Mouse (Mus musculus) CD8-positive naive resting alpha-beta T cell, adult 2 months (primary cell): ENCODE measurements around the gene Zfp53.

Experiments used
- DNase-seq, 2 experiments: peaks; one replicate each; pipeline ENCODE4 v3.0.0; 2022; ENCODE audit warnings: low read depth in 2 of 2, low spot score in 2 of 2

Zfp53 gene

DNA sequence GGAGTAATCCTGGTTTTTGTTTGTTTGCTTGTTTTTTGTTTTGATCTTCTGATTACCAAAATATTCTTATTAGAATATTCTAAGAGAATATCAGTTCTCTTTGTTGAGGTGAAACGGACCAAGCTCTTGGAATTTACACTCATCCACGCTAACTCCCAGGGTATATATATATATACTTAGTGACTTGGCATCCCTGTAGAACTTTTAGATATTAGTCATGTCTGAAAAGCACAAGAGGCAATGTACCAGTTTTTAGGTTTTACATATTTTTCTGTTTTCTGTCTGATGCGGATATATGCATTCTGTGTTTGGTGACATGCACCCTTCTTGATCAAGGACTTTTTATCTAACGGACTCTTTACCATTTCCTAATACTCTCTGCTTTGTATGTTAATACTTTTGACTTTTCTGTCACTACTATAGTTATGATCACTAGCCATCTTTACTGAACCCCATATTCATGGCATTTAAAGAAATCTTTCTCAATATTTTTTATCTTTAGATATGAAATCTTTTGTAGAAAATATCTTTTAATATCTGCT lies 28.4 kb downstream of the Zfp53 start:
- no peak for DNase-seq

- no peak for DNase-seq
Measured at GRCm38 (mm10) chr17:21526270-21526669, 37.5 kb downstream of the Zfp53 start.

DNA sequence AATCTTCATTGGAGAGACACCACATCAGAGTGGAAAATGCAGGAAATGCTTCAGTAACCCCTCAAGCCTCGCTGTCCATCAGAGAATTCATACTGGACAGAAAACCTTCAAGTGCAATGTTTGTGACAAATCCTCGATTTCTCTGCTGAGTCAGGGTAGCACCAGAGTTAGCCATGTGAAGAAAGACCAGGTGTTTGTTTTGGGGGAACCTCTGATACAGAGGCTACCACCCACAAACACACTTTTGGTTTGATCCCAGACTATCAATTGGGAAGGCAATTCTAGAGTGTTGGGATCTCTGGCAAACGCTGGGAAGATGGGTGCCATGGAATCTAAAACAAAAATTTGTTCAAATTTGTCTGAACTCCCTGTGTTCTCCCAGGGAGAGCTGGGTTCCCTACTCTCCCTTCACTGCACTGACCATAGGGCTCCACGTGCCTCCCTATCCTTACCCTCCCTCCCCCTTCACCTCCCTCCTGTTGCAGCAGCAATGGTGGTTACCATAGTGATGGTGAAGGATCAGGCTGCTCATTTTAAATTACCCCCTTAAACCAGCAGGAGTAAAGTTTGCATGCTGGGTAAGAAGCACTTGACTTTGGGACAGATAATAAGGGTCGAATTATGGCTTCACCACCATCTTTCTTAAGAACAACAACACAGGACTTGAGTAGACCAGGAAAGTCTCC lies 42.0 kb downstream of the Zfp53 start:
- DNase-seq: no peak

GRCm38 (mm10) chr17:21531621-21532020 lies 42.8 kb downstream of the Zfp53 start:
- DNase-seq: no peak

- peak; percentile 37 to 42 for DNase-seq
Measured at GRCm38 (mm10) chr17:21532101-21532951, 43.5 kb downstream of the Zfp53 start.

- DNase-seq: no peak
Measured at GRCm38 (mm10) chr17:21533961-21534360, 45.2 kb downstream of the Zfp53 start.

DNA sequence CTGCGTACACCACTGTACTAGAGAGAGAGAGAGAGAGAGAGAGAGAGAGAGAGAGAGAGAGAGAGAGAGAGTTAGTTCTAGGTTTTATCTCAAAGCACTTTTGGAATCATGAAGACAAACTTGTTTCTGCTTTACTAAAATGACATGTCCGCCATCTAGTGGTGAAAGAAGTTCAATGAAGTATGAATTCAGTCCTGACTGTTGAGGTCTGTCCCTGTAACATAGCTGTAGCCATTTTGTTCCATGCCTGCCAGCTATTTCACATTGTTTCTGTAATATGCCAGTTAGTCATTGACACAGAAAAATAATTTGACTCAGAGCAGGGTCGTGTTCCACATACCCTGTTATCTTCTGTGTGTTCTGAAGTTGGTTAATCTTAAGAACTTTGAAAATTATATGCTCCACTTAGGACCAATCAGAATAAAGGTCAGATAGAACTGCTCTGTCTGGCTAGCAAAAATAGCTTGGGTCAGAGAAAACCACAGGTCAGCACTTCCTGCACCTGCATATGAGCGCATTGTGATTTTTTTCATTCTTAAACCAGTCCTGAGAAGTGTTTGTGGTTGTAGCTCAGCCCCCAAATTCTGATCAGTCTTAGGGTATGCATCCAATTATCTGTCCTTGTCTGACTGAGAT lies 45.8 kb downstream of the Zfp53 start:
- DNase-seq: peak; percentile 51 to 73

DNA sequence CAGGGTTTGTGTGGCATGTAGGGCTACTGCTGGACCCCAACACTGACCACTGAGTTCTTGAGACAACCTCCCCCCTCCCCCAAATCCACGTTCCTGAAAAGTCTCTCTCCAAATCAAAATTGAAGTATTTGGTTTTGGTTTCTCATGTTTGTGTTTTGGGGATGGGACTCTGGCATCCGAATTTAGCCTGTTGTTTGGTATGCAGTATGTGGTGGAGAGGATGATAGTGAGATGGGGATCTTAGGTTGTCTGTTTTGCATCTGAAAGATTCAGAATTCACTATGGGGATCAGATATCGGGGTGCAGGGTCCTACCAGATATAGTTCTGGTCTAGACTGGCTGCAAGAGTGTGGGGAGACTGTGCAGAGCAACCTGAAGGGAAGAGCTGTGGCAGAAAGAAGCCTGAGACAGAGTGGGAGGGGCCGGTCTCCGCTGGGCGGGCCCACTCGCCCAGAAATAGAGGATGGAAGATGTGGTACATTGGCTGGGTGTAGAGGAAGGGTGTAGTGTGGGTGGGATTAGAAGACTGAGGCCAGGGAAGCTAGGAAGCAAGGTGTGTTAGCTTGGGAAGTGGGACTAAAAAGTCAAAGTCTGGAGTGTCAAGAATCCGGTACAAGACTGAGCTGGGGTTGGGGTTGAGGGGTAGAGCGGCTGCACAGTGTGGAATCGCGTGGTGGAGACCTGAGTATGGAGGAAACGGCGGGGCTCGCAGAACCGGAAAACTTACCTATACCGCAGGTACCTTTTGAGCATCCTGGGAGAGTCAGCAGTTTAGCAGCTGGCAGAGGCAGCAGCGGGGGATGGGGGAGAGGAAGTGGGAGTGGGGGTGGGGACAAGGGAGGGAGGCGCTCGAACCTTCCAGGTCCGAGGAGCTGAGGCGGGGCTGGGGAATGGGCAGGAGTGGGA lies 46.6 kb downstream of the Zfp53 start, which contains the start of gene Zfp52:
TSS of gene Zfp52 (plus strand) at position 444 of the 906 bp plus-strand sequence.
- DNase-seq: peak; percentile 48 to 54

DNA sequence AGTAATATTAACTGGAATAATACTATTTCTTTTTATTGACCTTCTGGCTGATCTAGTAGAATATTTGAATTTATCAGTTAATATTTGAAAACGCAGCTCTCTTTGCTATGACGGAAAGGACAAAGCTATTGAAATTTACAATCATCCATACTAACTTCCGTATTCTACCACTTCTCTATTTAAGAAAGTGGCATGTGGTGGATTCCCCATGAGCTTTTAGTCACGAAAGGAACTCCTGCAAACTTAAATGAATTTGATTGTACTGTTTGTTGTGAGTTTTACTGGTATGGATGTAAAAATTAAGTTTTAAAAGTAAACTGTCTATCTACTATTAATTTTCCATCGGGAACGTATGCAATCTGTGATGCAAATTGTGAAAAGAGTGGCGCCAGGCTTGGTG lies 47.3 kb downstream of the Zfp53 start:
- no peak for DNase-seq

- DNase-seq: peak in 1 of 2 experiments; percentile 34
Measured at GRCm38 (mm10) chr17:21536676-21537075, 47.9 kb downstream of the Zfp53 start.

DNA sequence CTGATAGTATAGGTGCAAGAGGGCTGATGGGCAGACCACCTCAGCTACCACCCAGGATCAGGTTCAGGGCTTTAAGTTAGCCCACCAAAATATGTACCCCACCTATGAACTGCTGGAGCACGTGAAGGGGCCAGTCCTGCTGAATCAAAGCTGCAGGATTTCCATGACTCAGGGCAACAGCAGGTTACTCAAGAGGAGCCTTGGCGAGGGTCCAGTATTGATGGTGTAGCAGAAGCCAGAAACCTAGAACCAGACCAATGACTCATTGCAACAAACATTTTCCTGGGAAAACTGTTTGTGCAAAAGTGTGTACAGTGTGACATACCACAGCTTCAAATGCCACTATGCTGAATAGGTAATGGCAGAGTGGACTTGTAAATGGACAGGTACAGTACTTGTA lies 69.0 kb downstream of the Zfp53 start:
- no peak for DNase-seq
